Mouse (Mus musculus) lung, postnatal 0 days (tissue): Measurements from ENCODE around the gene Hhipl2.

ENCODE experiments used
- CTCF ChIP-seq: IDR thresholded peaks from 2 replicates; pipeline ENCODE4 v1.5.1; 2016; ENCODE audit warnings: antibody characterized with exemption, mild to moderate bottlenecking
- EP300 ChIP-seq: IDR thresholded peaks from 2 replicates; pipeline ENCODE4 v1.6.1; 2016; ENCODE audit warnings: antibody characterized with exemption, mild to moderate bottlenecking, control low read depth

DNA sequence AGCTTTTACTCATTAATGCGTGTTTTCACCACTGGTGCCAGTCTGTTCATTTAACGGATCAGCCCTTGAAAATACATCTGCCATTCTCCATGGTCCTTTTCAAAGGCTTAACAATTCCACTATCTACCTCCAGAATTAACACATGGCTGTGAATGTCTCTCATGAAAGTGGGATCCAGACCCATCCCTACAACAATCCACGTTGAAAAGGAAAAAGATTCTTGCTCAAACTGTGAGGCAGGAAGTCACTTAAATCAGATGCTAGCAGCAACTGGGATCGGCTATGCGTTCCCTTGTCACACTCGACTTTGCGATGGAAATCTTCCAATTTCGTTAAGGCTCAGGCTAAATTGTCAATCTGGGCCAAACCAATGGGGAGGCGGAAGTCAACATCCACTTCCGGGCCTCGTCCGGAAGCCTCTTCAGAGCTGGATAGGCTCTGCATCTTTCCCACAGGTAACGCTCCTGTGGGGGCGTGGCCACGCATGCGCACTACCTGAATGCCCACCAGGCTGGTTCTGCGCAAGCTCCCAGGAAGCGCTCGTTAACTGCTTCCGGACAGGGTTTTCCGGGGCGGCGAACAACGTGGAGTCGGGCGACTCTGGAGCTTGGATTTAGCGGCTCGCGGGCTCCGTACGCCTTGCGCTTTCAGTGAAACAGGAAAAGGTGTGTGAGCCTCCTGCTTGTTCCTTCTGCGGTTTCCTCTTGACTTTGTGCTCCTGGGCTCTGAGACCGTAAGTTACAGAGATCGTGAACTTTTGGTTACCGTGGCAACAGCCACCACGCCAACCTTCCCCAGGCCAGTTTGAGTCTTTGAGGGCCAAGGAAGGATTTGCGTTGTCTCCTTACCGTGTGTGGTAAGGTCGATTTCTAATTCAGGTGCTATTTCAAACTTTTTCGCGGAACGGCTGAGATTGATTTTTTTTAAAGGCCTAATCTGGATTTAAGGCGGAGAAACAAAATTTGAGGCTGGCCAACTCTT lies 29.3 kb upstream of the Hhipl2 start, which contains the start of gene Taf1a:
- TF ChIP-seq CTCF: 0 out of 2 replicates have a peak, but pooled peaks have one; percentile 5
- no peak; the same call in 1 of the 2 replicates for TF ChIP-seq EP300
